Mouse (Mus musculus) CH12.LX (cell line): ENCODE data around the gene Casp7. TPM values are rescaled to one million over a fixed set of nuclear protein-coding genes. Genes with fewer than 3 reads are reported as not detected.
A peak's percentile ranks its signal among the peaks of the same experiment; 100 is the strongest.

Source experiments
- DNase-seq: peaks from one replicate; pipeline ENCODE4 v3.0.0-alpha.2; 2013; ENCODE audit errors: extremely low read depth
- H3K27ac ChIP-seq: 2 replicates; pipeline ENCODE4 v1.5.1; 2012; ENCODE audit warnings: low read depth, mild to moderate bottlenecking, control low read depth, moderate library complexity; ENCODE audit not compliant: insufficient read depth
- H3K27me3 ChIP-seq: replicated peaks from 2 replicates; pipeline ENCODE3; 2012; ENCODE audit warnings: inconsistent platforms
- H3K36me3 ChIP-seq, 2 experiments: replicated peaks in 1 of 2; 2 replicates each; pipeline versions ENCODE3 to v1.6.1; 2012; ENCODE audit warnings: inconsistent platforms in 1 of 2, low read length in 1 of 2, mild to moderate bottlenecking in 1 of 2, mixed read lengths in 1 of 2, moderate library complexity in 1 of 2; ENCODE audit not compliant: control insufficient read depth in 1 of 2, insufficient read depth in 1 of 2
- H3K4me1 ChIP-seq, 2 experiments: 2 replicates each; pipeline ENCODE4 v1.6.1; 2012; ENCODE audit warnings: inconsistent platforms in 1 of 2, moderate library complexity in 1 of 2; ENCODE audit not compliant: insufficient read depth in 2 of 2, control insufficient read depth in 1 of 2
- H3K4me2 ChIP-seq: 2 replicates; pipeline ENCODE4 v1.6.1; 2012; ENCODE audit warnings: low read depth, mild to moderate bottlenecking, control low read depth; ENCODE audit not compliant: poor library complexity, insufficient read depth, severe bottlenecking
- H3K4me3 ChIP-seq, 3 experiments: fragments of 150-350 bp in 1 of 3; sonication (generic) in 1 of 3; replicated peaks in 1 of 3; 2 replicates each; pipeline versions ENCODE3 to v1.5.1; 2011 to 2012; ENCODE audit warnings: low read depth in 2 of 3, low read length in 2 of 3, mild to moderate bottlenecking in 2 of 3, moderate library complexity in 2 of 3, control low read depth in 1 of 3, improper control_type of control experiment in 1 of 3, inconsistent platforms in 1 of 3, mixed read lengths in 1 of 3; ENCODE audit not compliant: poor library complexity in 1 of 3
- H3K79me2 ChIP-seq: replicated peaks from 2 replicates; pipeline ENCODE4 v1.6.1; 2012; ENCODE audit warnings: mild to moderate bottlenecking, moderate library complexity; ENCODE audit not compliant: control insufficient read depth, poor library complexity, insufficient read depth, severe bottlenecking; ENCODE audit errors: extremely low read depth
- H3K9ac ChIP-seq: 2 replicates; pipeline ENCODE4 v1.6.1; 2012; ENCODE audit warnings: low read depth, mild to moderate bottlenecking, control low read depth, moderate library complexity; ENCODE audit not compliant: insufficient read depth
- H3K9me3 ChIP-seq: replicated peaks from 2 replicates; pipeline ENCODE3; 2012; ENCODE audit warnings: low read length, inconsistent platforms, mixed read lengths
- BHLHE40 ChIP-seq: IDR thresholded peaks from 2 replicates; pipeline ENCODE4 v1.6.1; 2011; ENCODE audit warnings: mild to moderate bottlenecking, low read depth, low read length, improper control_type of control experiment
- CHD1 ChIP-seq: IDR thresholded peaks from 2 replicates; pipeline ENCODE4 v1.6.1; 2012; ENCODE audit warnings: low read depth, low read length, improper control_type of control experiment, inconsistent platforms
- CTCF ChIP-seq, 2 experiments: IDR thresholded peaks in 1 of 2; conservative IDR thresholded peaks in 1 of 2; 2 replicates each; pipeline ENCODE4 v1.5.1; 2011 to 2012; ENCODE audit warnings: low read depth in 2 of 2, low read length in 2 of 2, improper control_type of control experiment in 1 of 2, inconsistent platforms in 1 of 2, mild to moderate bottlenecking in 1 of 2, moderate library complexity in 1 of 2
- E2F4 ChIP-seq: IDR thresholded peaks from 2 replicates; pipeline ENCODE4 v1.6.1; 2011; ENCODE audit warnings: low read depth, low read length, improper control_type of control experiment; ENCODE audit not compliant: insufficient replicate concordance
- ELF1 ChIP-seq: IDR thresholded peaks from 2 replicates; pipeline ENCODE4 v1.6.1; 2014; ENCODE audit warnings: low read depth, mild to moderate bottlenecking, inconsistent platforms, low read length, improper control_type of control experiment
- IRF4 ChIP-seq: IDR thresholded peaks from 2 replicates; pipeline ENCODE4 v1.6.1; 2014; ENCODE audit warnings: low read depth, mild to moderate bottlenecking, inconsistent platforms, low read length, improper control_type of control experiment
- JUND ChIP-seq: conservative IDR thresholded peaks from 2 replicates; pipeline ENCODE4 v1.6.1; 2011; ENCODE audit warnings: low read depth, low read length, improper control_type of control experiment
- MAFK ChIP-seq: IDR thresholded peaks from 2 replicates; pipeline ENCODE4 v1.6.1; 2011; ENCODE audit warnings: low read length, improper control_type of control experiment; ENCODE audit not compliant: insufficient replicate concordance
- MAX ChIP-seq: IDR thresholded peaks from 2 replicates; pipeline ENCODE4 v1.6.1; 2011; ENCODE audit warnings: low read length, improper control_type of control experiment
- MAZ ChIP-seq: IDR thresholded peaks from 2 replicates; pipeline ENCODE4 v1.6.1; 2012; ENCODE audit warnings: low read depth, mild to moderate bottlenecking, inconsistent platforms, low read length, improper control_type of control experiment, moderate library complexity
- POLR2A ChIP-seq: IDR thresholded peaks from 2 replicates; pipeline ENCODE4 v1.6.1; 2011; ENCODE audit warnings: low read depth, mild to moderate bottlenecking, improper control_type of control experiment, low read length
- RAD21 ChIP-seq: IDR thresholded peaks from 2 replicates; pipeline ENCODE4 v1.6.1; 2011; ENCODE audit warnings: low read depth, mild to moderate bottlenecking, low read length, improper control_type of control experiment, moderate library complexity
- SIN3A ChIP-seq: IDR thresholded peaks from 2 replicates; pipeline ENCODE4 v1.6.1; 2012; ENCODE audit warnings: low read length, improper control_type of control experiment, inconsistent platforms
- SMC3 ChIP-seq: IDR thresholded peaks from 2 replicates; pipeline ENCODE4 v1.6.1; 2011; ENCODE audit warnings: low read depth, low read length, improper control_type of control experiment
- TBP ChIP-seq: conservative IDR thresholded peaks from 2 replicates; pipeline ENCODE4 v1.6.1; 2011; ENCODE audit warnings: low read depth, low read length, improper control_type of control experiment
- UBTF ChIP-seq: IDR thresholded peaks from 2 replicates; pipeline ENCODE4 v1.6.1; 2012; ENCODE audit warnings: low read depth, mild to moderate bottlenecking, inconsistent platforms, low read length, improper control_type of control experiment, moderate library complexity
- USF2 ChIP-seq: conservative IDR thresholded peaks from 2 replicates; pipeline ENCODE4 v1.6.1; 2011; ENCODE audit warnings: low read depth, low read length, improper control_type of control experiment
- ZKSCAN1 ChIP-seq: IDR thresholded peaks from 2 replicates; pipeline ENCODE4 v1.6.1; 2012; ENCODE audit warnings: low read depth, inconsistent platforms, low read length, improper control_type of control experiment, borderline replicate concordance
- ZNF384 ChIP-seq: IDR thresholded peaks from 2 replicates; pipeline ENCODE4 v1.6.1; 2012; ENCODE audit warnings: low read depth, low read length, improper control_type of control experiment, inconsistent platforms
- dilution Hi-C: fragments of 300-500 bp; cut with MboI; formaldehyde crosslinking; loops from 2 replicates; pipeline ENCODE4 v1.14.3; 2020; ENCODE audit warnings: low sequenced_read_pairs; ENCODE audit not compliant: extremely low pct_unique_long_range_greater_than_20kb, extremely low pct_ligation_motif_present
- in situ Hi-C: fragments of 300-500 bp; cut with MboI; formaldehyde crosslinking; loops from 3 replicates; pipeline ENCODE4 v1.14.3; 2019; ENCODE audit warnings: low sequenced_read_pairs, low pct_ligation_motif_present, low pct_unique_long_range_greater_than_20kb, mixed read lengths
- polyA plus RNA-seq: library from polyadenylated mRNA; unstranded; fragments of >175 nt; gene quantifications from 2 replicates; pipeline ENCODE4 v1.2.1, GENCODE M21; 2012; ENCODE audit warnings: low read depth; ENCODE audit not compliant: insufficient read length
- total RNA-seq, 2 experiments: library from RNA; depleted of rRNA; stranded (reverse); fragments of 300-350 nt in 1 of 2; fragments of >200 nt in 1 of 2; gene quantifications; 2 replicates each; pipeline ENCODE4 v1.2.3; 2012 to 2014

Casp7 gene
- total and polyA plus RNA-seq, 3 experiments, result 6.3 to 11.8 (median 6.8) TPM

- Histone ChIP-seq H3K27ac (no peak overlapping the region), H3K9me3 (no peaks in the 10 kb centered on the region), H3K4me3 (no peak overlapping the region), H3K4me1 (peaks cover 0 to 3% of the 10 kb centered on the region in 2 experiments; a peak in 2 of 4 replicates), H3K79me2 (no peaks in the 10 kb centered on the region), H3K9ac (no peak overlapping the region), H3K36me3 (peaks cover 0 to 6% of the 10 kb centered on the region in 2 experiments), H3K4me2 (0 out of 2 replicates have a peak overlapping the region, but pooled peaks have one; percentile 11), H3K27me3 (no peaks in the 10 kb centered on the region)
- TF ChIP-seq SIN3A, result no peak
- TF ChIP-seq MAX, result no peak
- no peak for TF ChIP-seq POLR2A
- TF ChIP-seq CTCF (conservative IDR thresholded peaks at IDR 0.05 in 1 of 2, IDR thresholded peaks at IDR 0.05 in 1 of 2; ENCODE audit: low read depth in 2 of 2, low read length in 2 of 2), result peak; percentile 45 to 78; a peak in 3 of 4 replicates
- TF ChIP-seq RAD21, result peak; percentile 66
- TF ChIP-seq ELF1, result 0 out of 2 replicates have a peak, but pooled peaks have one; percentile 17
- no peak for TF ChIP-seq BHLHE40
- peak; percentile 70 for TF ChIP-seq SMC3
- dilution Hi-C loops, result no loop called here
- in situ Hi-C loops, result loop anchor here (10.0 kb wide), 1 partner anchor 482 kb away; no protein-coding TSS in a partner anchor
- peak; percentile 58 for DNase-seq
Measured at GRCm38 (mm10) chr19:56422476-56423338, 25.8 kb downstream of the Casp7 start.

DNA sequence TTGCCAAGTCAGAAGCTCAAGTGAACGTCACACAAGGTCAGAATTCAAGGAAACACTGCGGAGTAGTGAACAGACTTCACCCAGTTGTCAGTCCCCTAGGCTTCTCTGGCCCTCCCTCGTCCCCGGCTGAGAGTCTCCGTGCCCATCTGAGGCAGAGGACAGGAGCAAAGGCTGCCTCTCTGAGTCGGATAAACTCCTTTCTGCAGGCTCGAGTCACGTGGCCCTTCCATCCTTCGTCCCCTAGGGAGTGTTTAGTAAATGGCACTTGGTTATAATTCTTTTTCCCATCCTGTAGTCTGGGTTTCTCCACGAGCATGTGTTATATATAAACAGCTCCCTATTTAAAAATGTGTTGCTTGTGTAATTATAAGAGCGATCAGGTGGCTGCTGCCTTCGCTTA, 26.4 kb downstream of the Casp7 start:
- peaks cover 0 to 6% of the 10 kb centered on the region in 2 experiments for H3K36me3 ChIP-seq
- DNase-seq, result no peak

More for the DNA sequence above, 26.4 kb downstream of the Casp7 start:
- TF ChIP-seq JUND (no peak), TBP (no peak), USF2 (no peak), MAZ (no peak), ZNF384 (no peak), MAFK (no peak), IRF4 (no peak), ZKSCAN1 (no peak), CHD1 (no peak), ELF1 (no peak), E2F4 (no peak), UBTF (no peak)
- Histone ChIP-seq H3K27ac (no peak overlapping the region), H3K9ac (no peak overlapping the region), H3K4me1 (peaks cover 0 to 3% of the 10 kb centered on the region in 2 experiments; a peak in 2 of 4 replicates), H3K9me3 (no peaks in the 10 kb centered on the region), H3K27me3 (no peaks in the 10 kb centered on the region), H3K4me3 (no peak overlapping the region), H3K79me2 (no peaks in the 10 kb centered on the region), H3K4me2 (no peak overlapping the region)
- in situ Hi-C loops (loop anchor here (10.0 kb wide), 1 partner anchor 481 kb away; no protein-coding TSS in a partner anchor), dilution Hi-C loops (no loop called here)
